Mouse (Mus musculus): ENCODE data around the gene Irf2bp2. TPM values are rescaled to one million over a fixed set of nuclear protein-coding genes. Genes with fewer than 3 reads are reported as not detected.

The Irf2bp2 gene
- total RNA-seq, 2 experiments from 2014 or later, result 62.6 to 73.0 TPM

GRCm38 (mm10) chr8:126540298-126540697 is 53.5 kb downstream of the Irf2bp2 start:
- DNase-seq (ENCODE audit: low spot score in 2 of 2), result no peak

GRCm38 (mm10) chr8:126539355-126540093 is 54.3 kb downstream of the Irf2bp2 start:
- DNase-seq (ENCODE audit: low spot score in 2 of 2), result no peak

GRCm38 (mm10) chr8:126538648-126539354 is 55.0 kb downstream of the Irf2bp2 start:
- peak in 1 of 2 experiments; percentile 69 for DNase-seq (ENCODE audit: low spot score in 2 of 2)

Other genes starting within 250 kb of the Irf2bp2 start
- gene Coa6, start 171.5 kb downstream of the Irf2bp2 start, total RNA-seq (2021), result 10 to 100 TPM; 24.2 to 24.6 TPM
- gene Tarbp1, start 118.9 kb downstream of the Irf2bp2 start, total RNA-seq (2021), result 1 to 10 TPM; 3.9 to 4.2 TPM